Mouse (Mus musculus) cerebellum, adult 2 months (tissue): ENCODE results near the gene Fdps.

Source experiments
- CTCF ChIP-seq: fragments of 200-500 bp; IDR thresholded peaks from 2 replicates; pipeline ENCODE4 v1.5.1; 2011; ENCODE audit warnings: low read depth, mild to moderate bottlenecking, control low read depth, low read length, moderate library complexity, borderline replicate concordance; ENCODE audit not compliant: insufficient read depth
- POLR2A ChIP-seq: fragments of 200-500 bp; IDR thresholded peaks from 2 replicates; pipeline ENCODE4 v1.6.1; 2011; ENCODE audit warnings: low read length, control low read depth, borderline replicate concordance; ENCODE audit not compliant: insufficient read depth

- TF ChIP-seq CTCF: peak; percentile 52
- TF ChIP-seq POLR2A: no peak
These were observed 30.7 kb upstream of the Fdps start for GRCm38 (mm10) chr3:89132285-89133062.
